21 mouse cellular contexts compared by ENCODE assay signal in the genomic region with DNA sequence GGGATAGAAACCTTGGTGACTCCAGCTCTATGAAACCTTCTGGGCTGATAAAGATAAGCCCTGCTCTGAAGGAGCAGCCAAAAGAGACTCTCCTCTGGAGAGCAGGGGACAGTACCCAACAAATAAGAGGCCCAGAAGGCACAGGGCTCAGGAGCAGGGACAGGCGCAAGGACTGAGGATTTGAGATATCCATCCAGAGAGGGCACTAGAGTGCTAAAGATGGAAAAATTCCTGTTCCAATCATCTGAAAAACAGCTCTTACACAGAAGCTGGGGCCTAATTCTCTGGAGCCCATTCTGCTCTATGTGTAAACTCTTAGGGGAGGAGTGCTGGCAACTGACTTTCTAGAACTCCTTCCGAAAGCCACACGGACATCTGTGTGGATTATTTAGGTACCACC.
DNase-seq lines count a peak whose midpoint lies in the region; ATAC-seq and TF ChIP-seq lines count a peak whose summit lies in the region.
"Had no signal": no experiment of that assay in that cellular context is flagged by ENCODE, and none has a peak within 500 bp of the region (broad histone marks: within the 10 kb centered on the region; RNA-seq: fewer than 3 reads in every experiment).

No protein-coding gene starts in this region.

- ATAC-seq in intestine, postnatal 0 days, result no peak
- ATAC-seq in intestine, embryonic 16.5 days, result no peak
- no peak for ATAC-seq in lung, postnatal 0 days
- ATAC-seq: CD4-positive, CD25-positive, alpha-beta regulatory T cell, adult 4 months had no signal

- no peaks in the 10 kb centered on the region for H3K27me3 ChIP-seq in intestine, postnatal 0 days (replicated peaks; ENCODE audit: control insufficient read depth, insufficient read depth, low read length)
- no peaks in the 10 kb centered on the region for H3K27me3 ChIP-seq in intestine, embryonic 16.5 days (replicated peaks; ENCODE audit: control insufficient read depth, insufficient read depth, low read length)
- H3K27me3 ChIP-seq in lung, postnatal 0 days (replicated peaks; ENCODE audit: insufficient read depth, low read length), result no peaks in the 10 kb centered on the region
- H3K27me3 ChIP-seq: neural tube, embryonic 12.5 days had no signal

- no peak for TF ChIP-seq POLR2A in cortical plate, adult 2 months (IDR thresholded peaks at IDR 0.05; ENCODE audit: extremely low read depth, insufficient read depth, low read length)

- no peaks in the 10 kb centered on the region for H3K36me3 ChIP-seq in intestine, postnatal 0 days (ENCODE audit: control insufficient read depth, insufficient read depth)
- no peaks in the 10 kb centered on the region for H3K36me3 ChIP-seq in intestine, embryonic 16.5 days (ENCODE audit: control insufficient read depth, insufficient read depth, low read length)
- no peaks in the 10 kb centered on the region for H3K36me3 ChIP-seq in lung, postnatal 0 days (ENCODE audit: insufficient read depth, low read length)
- H3K36me3 ChIP-seq: embryonic facial prominence, embryonic 10.5 days; forebrain, embryonic 12.5 days; G1E; heart, embryonic 10.5 days; hindbrain, embryonic 10.5 days; neural tube, embryonic 12.5 days had no signal

- H3K9ac ChIP-seq in intestine, postnatal 0 days (ENCODE audit: low read depth, low read length), result no peak overlapping the region
- no peak overlapping the region for H3K9ac ChIP-seq in intestine, embryonic 16.5 days (ENCODE audit: low read depth, low read length)
- H3K9ac ChIP-seq in lung, postnatal 0 days (replicated peaks; ENCODE audit: low read depth), result no peak overlapping the region
- H3K9ac ChIP-seq: forebrain, embryonic 12.5 days; neural tube, embryonic 12.5 days had no signal

- TF ChIP-seq CTCF in intestine, postnatal 0 days (IDR thresholded peaks at IDR 0.05; ENCODE audit: low read depth), result peak; percentile 31
- TF ChIP-seq CTCF in lung, postnatal 0 days (IDR thresholded peaks at IDR 0.05), result peak; percentile 22; the same call in 1 of the 2 replicates
- peak; percentile 28; the same call in 1 of the 2 replicates for TF ChIP-seq CTCF in cortical plate, adult 2 months (IDR thresholded peaks at IDR 0.05; ENCODE audit: extremely low read depth, insufficient read depth, low read length)

- no peak overlapping the region for H3K4me2 ChIP-seq in intestine, postnatal 0 days (replicated peaks; ENCODE audit: low read depth)
- H3K4me2 ChIP-seq in intestine, embryonic 16.5 days (ENCODE audit: low read depth, low read length), result no peak overlapping the region
- no peak overlapping the region for H3K4me2 ChIP-seq in lung, postnatal 0 days (replicated peaks; ENCODE audit: low read depth, low read length)
- H3K4me2 ChIP-seq: forebrain, embryonic 12.5 days; neural tube, embryonic 12.5 days had no signal

- H3K4me1 ChIP-seq in intestine, postnatal 0 days (replicated peaks; ENCODE audit: control insufficient read depth, insufficient read depth, low read length), result no peaks in the 10 kb centered on the region
- no peaks in the 10 kb centered on the region; the same call in 1 of the 2 replicates for H3K4me1 ChIP-seq in intestine, embryonic 16.5 days (ENCODE audit: control insufficient read depth, insufficient read depth, low read length)
- H3K4me1 ChIP-seq in lung, postnatal 0 days (ENCODE audit: insufficient read depth, low read depth, low read length), result no peaks in the 10 kb centered on the region
- no peaks in the 10 kb centered on the region for H3K4me1 ChIP-seq in cortical plate, adult 2 months (ENCODE audit: control insufficient read depth, insufficient read depth, low read length)
- H3K4me1 ChIP-seq: heart, embryonic 10.5 days had no signal

- DNase-seq in adrenal gland, adult 2 months, result peak; percentile 8
- no peak for DNase-seq in adrenal gland, adult (ENCODE audit: inconsistent age in 2 of 2, low spot score in 1 of 2)
- DNase-seq in lung, postnatal 0 days (ENCODE audit: low spot score), result peak; percentile 11
- no peak for DNase-seq in lung, postnatal 36 days
- no peak for DNase-seq in cerebellum, adult 11-12 months
- DNase-seq: cerebellum, adult 11 months; cerebellum, postnatal 14 days; gastrocnemius, postnatal 25 days; left cerebral cortex, postnatal 4 days; liver; thymus, postnatal 36 days had no signal

- no peaks in the 10 kb centered on the region for H3K9me3 ChIP-seq in intestine, postnatal 0 days (ENCODE audit: control insufficient read depth)
- no peaks in the 10 kb centered on the region for H3K9me3 ChIP-seq in intestine, embryonic 16.5 days (ENCODE audit: control insufficient read depth, low read length)
- no peaks in the 10 kb centered on the region for H3K9me3 ChIP-seq in lung, postnatal 0 days (ENCODE audit: low read length)
- H3K9me3 ChIP-seq: embryonic facial prominence, embryonic 10.5 days; forebrain, embryonic 12.5 days; G1E; heart, embryonic 10.5 days; hindbrain, embryonic 10.5 days; neural tube, embryonic 12.5 days had no signal

- no peak for TF ChIP-seq EP300 in lung, postnatal 0 days (IDR thresholded peaks at IDR 0.05)

- H3K27ac ChIP-seq in intestine, postnatal 0 days (ENCODE audit: low read depth, low read length), result no peak overlapping the region
- no peak overlapping the region for H3K27ac ChIP-seq in intestine, embryonic 16.5 days (ENCODE audit: low read length)
- no peak overlapping the region for H3K27ac ChIP-seq in lung, postnatal 0 days (ENCODE audit: low read length)
- no peak overlapping the region for H3K27ac ChIP-seq in cortical plate, adult 2 months (ENCODE audit: insufficient read depth, low read length)
- H3K27ac ChIP-seq: embryonic facial prominence, embryonic 10.5 days; forebrain, embryonic 12.5 days; heart, embryonic 10.5 days; hindbrain, embryonic 10.5 days; neural tube, embryonic 12.5 days had no signal

- H3K4me3 ChIP-seq in intestine, postnatal 0 days (ENCODE audit: low read depth, low read length), result no peak overlapping the region
- no peak overlapping the region for H3K4me3 ChIP-seq in intestine, embryonic 16.5 days (ENCODE audit: low read length)
- no peak overlapping the region for H3K4me3 ChIP-seq in lung, postnatal 0 days (ENCODE audit: low read depth, low read length)
- H3K4me3 ChIP-seq in cortical plate, adult 2 months (ENCODE audit: insufficient read depth, low read length), result no peak overlapping the region
- H3K4me3 ChIP-seq: embryonic facial prominence, embryonic 10.5 days; forebrain, embryonic 12.5 days; heart, embryonic 10.5 days; hindbrain, embryonic 10.5 days; neural tube, embryonic 12.5 days had no signal

- 86% methylated on average over 3 of the region's 3 CpGs for WGBS in intestine, postnatal 0 days
- WGBS in intestine, embryonic 16.5 days, result 89% methylated on average over 3 of the region's 3 CpGs
- WGBS in lung, postnatal 0 days, result 86% methylated on average over 3 of the region's 3 CpGs

Comparison
In these comparisons a context has a peak if more than half of its experiments do, and no peak if none do; other contexts are left out.
1. DNase-seq: peak in adrenal gland, adult 2 months (single experiment) and lung, postnatal 0 days (single experiment); none in adrenal gland, adult (0 of 2), lung, postnatal 36 days (single experiment) and cerebellum, adult 11-12 months (single experiment).
2. Peak in every context shown above with its lines, with median percentiles within 50 percentile points of each other: CTCF ChIP-seq.